Mouse (Mus musculus) CH12F3 (cell line): Measurements from ENCODE around the gene Gm42688.

Experiments
- in situ Hi-C: fragments of 300-500 bp; cut with MboI; formaldehyde crosslinking; loops from 2 replicates; pipeline ENCODE4 v1.14.3; 2020; ENCODE audit warnings: low sequenced_read_pairs

Gene Gm42688

DNA sequence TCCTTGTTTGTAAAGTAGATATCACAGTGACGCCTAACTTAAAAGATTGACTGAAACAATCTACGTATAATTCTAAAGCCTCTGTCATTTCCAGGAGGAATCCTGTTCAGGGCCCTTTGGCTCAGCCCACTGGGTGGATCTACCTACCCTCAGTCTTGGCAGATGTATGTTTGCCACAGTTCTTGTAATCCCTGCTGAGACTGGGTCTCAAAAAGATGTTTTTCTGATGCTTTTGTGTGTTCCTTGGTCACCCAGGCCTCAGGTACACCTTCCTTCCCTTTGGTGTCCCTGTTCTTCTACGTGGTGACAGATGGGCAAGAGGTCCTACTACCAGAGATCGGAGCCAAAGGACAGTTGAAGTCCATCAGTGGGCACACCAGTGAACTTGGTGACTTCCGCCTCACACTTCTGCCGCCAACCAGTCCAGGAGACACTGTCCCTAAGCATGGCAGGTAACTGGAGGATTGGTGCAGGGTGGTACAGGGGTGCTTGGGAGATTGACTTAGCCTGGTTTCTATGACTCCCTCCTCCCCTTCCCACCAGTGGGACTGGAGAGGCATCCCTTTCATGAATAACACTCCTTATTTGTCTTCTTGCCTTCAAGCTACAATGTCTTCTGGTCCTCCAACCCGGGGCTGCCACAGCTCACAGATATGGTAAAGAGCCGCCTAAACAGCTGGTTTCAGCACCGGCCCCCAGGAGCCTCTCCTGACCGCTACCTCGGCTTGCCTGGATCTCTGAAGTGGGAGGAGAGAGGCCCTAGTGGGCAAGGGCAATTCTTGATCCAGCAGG lies 15.2 kb downstream of the Gm42688 start:
- in situ Hi-C loops = no loop called here

DNA sequence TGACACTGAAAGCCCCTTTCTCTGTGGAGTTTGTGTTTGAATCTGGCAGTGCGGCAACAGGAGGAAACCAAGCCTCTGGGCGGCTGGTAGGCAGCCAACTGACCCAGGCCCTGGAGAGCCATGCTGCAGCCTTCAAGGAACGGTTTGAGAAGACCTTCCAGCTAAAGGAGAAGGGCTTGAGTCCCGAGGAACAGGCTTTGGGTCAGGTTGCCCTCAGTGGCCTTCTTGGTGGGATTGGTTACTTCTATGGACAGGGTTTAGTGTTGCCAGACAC lies 15.7 kb downstream of the Gm42688 start:
- in situ Hi-C loops = no loop called here

DNA sequence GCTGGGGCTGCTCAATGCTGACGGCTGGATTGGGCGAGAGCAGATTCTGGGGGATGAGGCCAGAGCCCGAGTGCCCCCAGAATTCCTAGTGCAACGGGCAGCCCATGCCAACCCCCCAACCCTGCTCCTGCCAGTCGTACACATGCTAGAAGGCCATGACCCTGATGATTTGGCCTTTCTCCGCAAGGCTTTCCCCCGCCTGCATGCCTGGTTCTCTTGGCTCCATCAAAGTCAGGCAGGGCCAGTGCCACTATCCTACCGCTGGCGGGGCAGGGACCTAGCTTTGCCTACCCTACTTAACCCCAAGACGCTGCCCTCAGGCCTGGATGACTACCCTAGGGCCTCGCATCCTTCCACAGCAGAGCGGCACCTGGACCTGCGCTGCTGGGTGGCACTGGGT lies 16.2 kb downstream of the Gm42688 start:
- in situ Hi-C loops = no loop called here

DNA sequence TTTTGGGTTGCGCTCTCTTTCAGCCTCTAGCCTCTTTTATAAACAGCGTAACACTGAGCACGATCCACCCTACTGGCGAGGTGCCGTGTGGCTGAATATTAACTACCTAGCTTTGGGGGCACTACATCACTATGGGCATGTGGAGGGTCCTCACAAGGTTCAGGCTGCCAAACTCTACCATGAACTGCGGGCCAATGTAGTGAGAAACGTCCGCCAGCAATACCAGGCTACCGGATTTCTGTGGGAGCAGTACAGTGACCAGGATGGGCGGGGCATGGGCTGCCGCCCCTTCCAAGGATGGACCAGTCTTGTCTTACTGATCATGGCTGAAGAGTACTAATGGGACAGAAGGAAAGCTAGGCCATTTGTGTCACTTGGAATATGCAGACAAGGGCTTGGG lies 17.0 kb downstream of the Gm42688 start:
- in situ Hi-C loops = no loop called here

DNA sequence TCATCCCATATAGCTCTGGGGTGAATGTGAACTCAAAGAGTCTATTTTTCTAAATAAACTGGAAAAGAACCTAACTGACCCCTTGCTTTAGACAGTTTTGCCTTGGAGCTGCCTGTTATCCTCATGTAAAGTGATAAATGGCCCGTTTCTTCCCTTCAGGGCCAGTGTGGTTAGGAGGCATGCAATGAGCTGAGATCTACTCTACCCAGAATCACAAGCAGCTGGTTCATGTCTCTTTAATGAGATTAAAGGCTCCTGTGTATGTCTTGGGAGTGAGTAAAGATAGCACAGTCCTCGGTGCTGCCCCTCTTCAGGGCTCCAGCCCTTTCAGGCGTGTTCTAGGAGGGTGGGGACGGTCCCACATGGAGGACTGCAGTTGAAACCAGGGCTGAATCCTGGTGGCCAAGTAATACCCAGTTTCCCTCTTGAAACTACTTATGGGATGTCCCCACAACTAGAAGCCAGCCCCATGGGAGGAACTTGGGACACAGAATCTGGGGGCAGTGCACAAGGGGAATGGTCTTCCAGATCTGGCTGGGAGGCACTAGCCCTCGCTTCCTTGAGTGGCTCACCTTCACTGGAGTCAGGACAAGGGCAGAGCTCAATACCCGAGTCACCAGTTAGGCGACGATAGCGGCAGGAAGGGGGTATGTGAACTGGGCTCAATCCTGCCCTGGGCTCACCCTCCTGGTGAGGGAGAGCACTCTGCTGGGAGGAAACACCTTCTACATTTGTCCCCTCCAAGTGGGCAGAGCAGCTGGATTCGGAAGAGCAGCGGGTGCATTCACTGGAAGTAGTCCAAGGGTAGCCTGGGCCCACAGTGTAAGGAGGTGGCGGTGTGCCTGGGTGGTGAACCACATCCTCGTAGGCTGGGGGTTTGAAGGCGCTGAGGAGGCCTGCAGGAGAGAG lies 17.7 kb downstream of the Gm42688 start:
- in situ Hi-C loops = no loop called here

DNA sequence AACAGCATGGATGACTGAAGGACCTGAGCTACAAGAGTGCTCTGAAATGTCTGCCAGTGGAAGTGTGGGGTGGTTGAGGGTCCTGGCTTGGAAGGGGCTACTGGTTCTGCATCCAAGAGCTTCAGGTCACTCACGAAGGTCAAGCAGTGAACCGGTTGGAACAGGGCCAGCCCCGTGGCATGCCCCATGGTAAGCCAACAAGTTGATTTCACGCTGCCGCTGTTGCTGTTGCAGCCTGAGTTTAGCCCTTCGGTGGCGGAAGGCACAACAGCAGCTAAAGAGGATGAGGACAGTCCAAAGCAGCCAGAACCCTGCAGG lies 18.3 kb downstream of the Gm42688 start:
- in situ Hi-C loops = no loop called here

DNA sequence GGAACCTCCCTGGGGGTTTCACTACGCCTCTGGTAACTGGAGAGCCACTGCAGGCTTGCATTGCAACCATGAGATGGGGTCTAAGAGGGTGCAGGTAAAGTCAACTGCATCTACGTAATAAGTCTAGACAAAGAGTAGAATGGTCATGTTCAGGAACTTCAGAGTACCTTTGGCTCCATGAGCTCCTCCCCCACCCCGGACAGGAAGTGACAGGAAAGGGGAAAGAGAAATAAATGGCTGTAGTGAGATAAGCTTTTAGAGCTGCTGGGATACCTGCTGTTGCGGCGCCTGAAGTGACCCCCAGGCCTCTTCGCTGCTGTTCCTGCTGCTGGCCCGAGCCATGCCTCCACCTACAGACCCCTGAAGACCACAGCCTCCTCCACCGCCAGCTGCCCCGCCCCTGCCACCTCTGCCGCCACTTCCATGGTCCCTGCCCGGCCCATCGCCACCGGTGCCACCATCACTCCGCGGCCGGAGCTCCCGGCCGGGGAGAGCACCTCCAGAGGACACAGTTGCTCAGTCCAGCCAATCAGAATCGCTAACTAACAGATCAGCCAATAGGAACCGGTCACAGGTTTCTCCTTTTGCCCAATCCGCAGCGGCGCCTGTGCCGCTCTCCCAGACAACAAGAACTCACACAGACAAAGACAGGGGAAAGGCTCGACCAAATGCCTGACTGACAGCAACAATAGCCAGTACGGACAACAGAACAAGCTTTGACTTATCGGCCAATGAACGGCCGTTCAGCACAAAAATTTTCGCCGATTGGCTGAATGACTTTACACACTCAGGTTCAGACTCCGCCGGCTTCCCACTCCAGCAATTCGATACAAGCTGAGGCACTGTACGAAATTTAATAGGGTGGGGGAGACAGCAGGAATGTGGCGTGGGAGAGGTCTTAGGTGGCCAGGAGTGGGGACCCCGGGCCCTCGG lies 19.8 kb downstream of the Gm42688 start, which contains the start of gene Wbp1:
Gene Wbp1 (minus strand): TSS at position 630 of the 933 bp plus-strand sequence.
- in situ Hi-C loops = no loop called here

DNA sequence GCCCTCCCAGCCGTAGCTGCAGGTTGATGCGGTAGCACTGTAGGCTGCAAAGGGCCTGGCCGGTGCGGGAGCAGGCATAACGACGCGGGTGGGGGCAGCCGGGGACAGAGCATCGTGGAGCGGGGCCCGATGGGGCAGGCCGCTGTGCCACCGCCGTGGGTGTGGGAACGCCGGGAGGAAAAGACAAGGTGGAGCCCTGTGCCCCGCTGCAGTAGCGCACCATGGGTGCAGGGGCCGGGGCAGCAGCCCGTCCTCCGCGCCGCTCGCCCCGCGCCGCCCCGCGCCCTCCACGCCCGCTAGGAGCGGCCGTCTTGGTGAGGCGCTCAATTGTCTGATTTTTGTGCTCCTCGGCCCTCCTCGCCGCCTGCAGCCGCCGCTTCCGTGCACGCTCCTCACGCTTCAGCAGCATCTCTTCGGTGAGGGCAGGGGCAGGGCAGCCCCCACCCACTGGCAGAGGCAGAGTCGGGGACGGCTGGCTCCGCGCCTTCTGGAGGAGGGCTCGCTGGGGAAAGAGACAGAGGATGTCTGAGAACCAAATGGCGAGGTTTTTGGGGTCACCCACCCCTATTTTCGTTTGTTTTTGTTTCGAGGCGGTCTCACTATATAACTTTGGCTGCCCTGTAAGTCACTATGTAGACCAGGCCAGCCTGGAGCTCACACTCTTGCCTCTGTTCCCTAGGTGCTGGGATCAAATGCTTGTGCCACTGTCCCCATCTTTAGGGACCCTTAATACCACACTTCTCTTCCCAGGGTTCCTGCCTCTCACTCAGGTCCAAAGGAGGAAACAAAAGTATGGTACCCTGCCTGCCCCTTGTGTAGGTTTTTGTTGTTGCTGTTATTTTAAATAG lies 20.7 kb downstream of the Gm42688 start:
- in situ Hi-C loops = no loop called here

DNA sequence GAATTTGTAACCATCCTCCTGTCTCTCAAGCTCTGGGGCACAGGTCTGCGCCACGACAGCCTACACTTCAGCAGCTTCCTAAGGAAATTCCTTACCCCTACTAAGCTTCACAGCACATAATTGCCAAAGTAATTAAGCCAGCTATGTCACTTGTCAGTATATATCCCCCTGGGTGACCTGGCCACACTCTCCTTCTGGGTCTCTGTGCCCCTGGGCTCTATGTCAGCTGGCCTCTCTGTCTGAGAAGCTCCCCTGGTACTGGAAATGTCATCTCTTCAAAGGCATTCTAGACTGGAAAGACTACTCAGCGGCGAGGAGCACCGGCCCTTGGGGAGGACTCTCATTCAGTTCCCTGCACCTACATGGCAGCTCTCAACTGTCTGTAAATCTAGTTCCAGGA lies 21.5 kb downstream of the Gm42688 start:
- in situ Hi-C loops = no loop called here

DNA sequence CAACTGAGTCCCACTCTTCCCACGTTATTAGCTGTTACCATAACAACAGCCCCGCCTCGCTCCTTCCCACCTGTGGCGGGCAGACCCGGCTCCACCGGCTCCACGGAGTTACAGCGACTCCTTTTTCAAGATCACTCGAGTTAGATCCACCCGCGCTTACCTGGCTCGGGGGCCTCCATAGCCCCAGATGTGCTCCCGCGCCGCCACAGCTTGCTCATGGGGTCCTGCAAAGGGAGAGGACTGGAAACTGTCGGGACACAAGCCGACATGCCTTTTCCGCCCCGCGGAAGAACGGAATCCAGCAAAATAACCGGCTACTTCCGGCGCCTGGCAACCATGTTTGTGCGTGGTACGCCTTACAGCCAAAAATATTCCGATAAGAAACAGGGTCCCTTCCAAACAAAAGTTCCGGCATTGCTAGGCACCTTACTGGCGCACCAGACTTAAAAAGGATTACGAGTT lies 23.5 kb downstream of the Gm42688 start:
- in situ Hi-C loops = no loop called here

DNA sequence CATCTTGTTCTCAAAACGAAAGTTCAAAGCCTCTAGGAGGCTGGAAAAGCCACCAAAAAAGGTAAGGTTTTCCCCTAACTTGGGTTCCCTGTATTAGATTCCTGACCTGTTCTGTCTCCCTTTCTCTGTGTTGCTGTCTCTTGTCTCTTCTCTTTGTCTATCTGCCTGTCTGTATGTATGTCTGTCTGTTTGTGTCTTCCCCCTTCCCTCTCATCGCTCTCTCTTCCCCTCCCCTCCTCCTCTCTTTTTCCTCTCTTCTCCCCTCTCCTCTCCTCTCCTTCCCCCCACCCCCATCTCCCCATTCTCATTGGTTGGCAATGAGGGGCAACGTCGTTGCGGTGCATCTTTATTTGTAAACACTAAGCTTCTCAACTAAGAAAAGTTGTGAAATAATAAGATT lies 23.9 kb downstream of the Gm42688 start, which contains the start of gene Ino80b:
Gene Ino80b (minus strand): TSS at position 101 of the 400 bp plus-strand sequence.
- in situ Hi-C loops = no loop called here

DNA sequence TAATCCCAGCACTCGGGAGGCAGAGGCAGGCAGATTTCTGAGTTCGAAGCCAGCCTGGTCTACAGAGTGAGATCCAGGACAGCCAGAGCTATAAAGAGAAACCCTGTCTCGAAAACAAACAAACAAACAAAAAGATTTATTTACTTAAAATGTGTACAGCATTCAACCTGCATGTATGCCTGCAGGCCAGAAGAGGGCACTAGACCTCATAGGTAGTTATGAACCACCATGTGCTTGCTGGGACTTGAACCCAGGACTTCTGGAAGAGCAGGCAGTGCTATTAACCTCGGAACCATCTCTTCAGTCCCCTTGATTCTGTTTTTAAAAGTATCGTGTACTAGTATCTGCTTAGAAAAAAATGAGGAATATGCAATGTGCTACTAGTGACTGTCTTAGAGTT lies 26.0 kb downstream of the Gm42688 start:
- in situ Hi-C loops = no loop called here

DNA sequence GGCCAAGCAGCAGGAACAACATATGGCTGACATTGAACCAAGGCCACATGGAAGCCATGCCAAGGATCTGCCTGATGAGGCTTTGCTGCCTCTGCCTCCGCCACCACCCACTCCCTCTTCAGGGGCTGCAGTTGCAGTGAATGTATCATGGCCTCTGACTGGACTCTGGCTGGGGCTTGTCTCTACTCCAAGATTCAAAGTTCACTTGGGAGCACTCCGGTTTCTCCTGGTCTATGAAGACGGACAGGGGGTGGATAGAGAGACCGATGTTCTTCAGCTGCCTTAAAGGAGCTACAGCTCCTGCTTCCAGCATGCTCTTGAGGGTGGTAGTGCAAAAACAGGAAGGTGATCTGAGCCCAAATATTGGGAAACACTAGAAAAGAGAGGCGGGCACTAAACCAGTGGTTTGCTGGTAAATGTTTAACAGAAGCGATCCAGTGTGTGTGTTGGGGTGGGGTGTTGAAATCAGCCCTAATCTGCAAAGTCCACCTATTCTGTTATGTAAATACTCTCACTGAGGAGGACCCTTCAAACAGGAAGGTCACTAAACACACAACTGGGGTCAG lies 30.1 kb downstream of the Gm42688 start:
- in situ Hi-C loops = no loop called here

DNA sequence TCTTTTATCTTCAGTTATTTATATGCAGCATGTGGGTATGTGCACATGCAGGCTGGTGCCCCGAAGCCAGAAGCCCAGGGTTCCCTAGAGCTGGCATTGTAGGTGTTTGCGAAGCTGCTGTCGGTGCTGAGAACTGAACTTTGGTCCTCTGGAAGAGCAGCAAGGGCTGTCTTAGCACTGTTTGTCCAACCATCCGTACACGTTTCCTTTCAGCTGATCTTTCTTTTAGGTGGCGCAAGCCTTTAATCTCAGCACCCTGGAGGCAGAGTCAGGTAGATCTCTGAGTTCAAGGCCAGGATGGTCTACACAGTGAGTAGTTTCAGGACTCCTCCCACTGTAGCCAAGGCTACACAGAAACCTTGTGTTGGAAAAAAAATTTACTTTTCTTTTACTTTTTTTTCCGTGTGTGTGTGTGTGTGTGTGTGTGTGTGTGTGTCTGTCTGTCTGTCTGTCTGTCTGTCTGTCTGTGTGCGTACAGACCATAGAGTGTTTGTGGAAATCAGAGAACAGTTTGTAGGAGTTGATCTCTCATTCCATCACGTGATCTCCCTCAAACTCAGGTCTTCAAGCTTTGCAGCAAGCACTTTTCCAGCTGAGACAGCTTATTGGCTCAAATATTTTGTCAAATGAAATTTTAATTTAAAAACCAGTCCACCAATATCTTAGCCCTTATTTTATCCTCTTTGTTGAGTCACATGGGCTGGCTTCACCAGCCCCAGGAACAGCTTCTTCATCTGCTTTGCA lies 30.9 kb downstream of the Gm42688 start:
- in situ Hi-C loops = no loop called here

DNA sequence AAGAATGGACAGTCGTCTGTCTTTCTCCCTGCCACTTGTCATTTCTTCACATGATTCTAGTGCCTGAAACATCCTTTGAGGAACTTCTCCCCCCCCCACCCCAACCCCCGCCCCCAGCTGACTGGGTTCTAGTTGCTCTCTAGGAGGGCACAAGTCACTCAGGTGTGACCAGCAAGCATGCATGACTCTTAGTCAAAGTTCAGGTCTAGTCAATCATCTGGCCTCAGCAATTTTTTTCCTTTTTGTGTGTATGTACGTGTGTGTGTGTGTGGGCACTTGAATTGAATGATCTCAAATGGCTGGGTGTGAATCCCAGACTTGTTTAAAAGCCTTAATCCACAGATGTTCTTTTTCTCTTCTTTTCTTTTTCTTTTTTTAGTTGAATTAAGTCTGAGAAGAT lies 32.8 kb downstream of the Gm42688 start:
- in situ Hi-C loops = no loop called here

DNA sequence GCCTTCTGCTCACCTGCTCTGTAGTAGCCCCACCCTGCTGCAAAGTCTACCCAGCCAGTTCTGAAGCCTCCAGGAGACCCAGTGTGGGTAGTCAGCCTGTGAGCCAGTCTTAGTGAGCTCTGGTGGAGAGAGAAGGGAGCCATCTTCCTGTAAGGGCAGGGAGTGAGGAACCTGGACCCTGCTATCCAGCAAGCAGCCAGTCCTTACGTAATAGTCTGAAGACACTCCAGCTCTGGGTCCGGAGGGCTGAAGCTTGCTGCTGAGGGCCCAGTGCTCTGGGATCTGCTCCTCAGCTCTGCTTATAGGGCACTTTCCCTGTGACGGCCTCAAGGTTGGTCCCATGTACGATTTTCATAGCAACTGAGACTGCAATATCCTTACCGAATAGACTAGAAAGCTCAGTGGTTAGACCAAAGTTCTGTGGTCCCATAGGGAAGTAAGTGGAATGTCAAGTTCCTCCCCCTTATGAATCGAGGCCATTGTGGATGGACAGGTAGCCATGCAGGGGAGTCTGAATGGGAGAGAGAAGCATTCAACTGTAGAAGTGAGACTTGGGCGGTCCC lies 33.6 kb downstream of the Gm42688 start, which contains the start of gene Rtkn:
Gene Rtkn (plus strand): TSS at position 513 of the 563 bp plus-strand sequence.
- in situ Hi-C loops = no loop called here

DNA sequence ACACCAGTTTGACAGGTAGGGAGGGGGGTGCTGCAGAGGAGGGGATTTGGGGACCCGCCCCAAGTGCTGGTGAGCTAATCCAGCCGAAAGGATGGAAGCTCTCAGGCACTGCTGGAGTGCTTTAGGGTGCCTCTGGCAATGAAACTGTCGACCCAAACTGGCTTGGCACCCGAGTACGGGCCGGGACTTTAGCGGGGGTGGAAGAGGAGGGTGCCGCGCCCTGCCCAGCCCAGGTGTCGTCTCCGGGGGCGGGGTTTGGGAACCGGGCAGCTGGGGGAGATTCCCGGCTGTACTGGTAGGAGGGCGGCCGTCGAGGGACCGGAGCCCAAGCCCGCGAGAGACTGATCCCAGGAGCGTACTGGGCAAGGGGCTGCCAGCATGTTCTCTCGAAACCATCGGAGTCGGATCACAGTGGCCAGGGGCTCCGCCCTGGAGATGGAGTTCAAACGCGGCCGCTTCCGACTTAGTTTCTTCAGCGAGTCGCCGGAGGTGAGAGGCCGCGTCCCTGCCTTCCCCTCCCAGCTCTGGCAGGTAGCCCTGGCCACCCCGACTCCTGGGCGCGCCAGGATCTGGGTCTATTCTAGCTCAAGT lies 34.2 kb downstream of the Gm42688 start:
- in situ Hi-C loops = no loop called here

DNA sequence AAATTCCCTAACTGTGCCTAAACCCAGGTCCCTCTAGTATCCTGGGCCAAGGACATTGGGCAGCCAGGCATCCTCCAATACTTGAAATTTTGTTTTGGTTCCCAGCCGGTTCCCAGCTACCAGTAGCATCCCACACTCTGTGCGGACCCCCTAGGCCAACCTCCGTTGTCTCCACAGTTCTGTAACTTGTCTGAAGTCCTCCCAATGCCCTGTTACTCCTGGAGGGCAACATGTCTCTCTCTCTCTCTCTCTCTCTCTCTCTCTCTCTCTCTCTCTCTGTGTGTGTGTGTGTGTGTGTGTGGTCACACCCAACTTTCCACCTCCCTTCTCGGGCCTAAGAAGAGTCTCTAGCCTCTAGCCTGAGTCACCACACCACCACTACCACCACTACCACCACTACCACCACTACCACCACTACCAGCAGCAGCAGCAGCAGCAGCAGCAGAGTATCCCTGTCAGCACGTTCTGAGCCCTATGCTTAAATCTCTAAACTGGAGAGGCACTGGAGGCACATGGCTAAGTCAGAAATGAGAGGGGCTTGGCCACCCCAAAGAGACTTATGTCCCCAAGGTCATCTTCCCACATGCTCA lies 35.0 kb downstream of the Gm42688 start:
- in situ Hi-C loops = no loop called here
